Mouse (Mus musculus): ENCODE data around the gene Gbx1. TPM values are rescaled to one million over a fixed set of nuclear protein-coding genes. Genes with fewer than 3 reads are reported as not detected.
"Not testable (repeated sequence)": the region's sequence is repeated elsewhere in the genome, so short reads cannot be mapped to it uniquely, and the experiment has no call there.

Gene Gbx1
- polyA plus RNA-seq (2015; fragmentation: Nextera tagmentation; extraction: Ambion mirVana): 0.07 TPM in 1 of 2 replicates, not detected in the other

DNA sequence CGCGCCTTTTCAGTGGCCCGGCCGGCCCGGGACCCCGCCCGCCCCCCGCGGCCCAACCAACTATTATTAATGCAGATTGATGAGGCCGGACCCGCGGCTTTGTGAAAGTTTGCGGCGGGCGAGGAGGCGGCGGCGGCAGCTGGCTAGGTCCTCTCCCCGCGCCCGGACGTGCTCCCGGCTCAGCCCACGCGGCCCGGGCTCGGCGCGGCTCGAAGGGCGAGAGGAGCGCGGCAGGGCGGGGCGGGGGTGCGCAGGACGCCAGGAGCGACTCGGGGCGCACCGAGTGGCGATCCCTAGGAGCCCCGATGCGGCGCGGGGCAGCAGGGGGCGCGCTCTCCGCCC, at the start of gene Gbx1:
TSS of gene Gbx1 (minus strand) at position 314 of the 342 bp plus-strand sequence.
- no peak for ATAC-seq (ENCODE audit: insufficient number of reproducible peaks, low FRiP score, low TSS enrichment, low read depth)
- Histone ChIP-seq H3K9me3 (replicated peaks) (no peaks in the 10 kb centered on the region), H3K4me3 (replicated peaks) (peak within 1 kb of the TSS; percentile 44), H3K27me3 (peaks cover 82% of the 10 kb centered on the region), H3K4me2 (replicated peaks) (peak within 1 kb of the TSS; percentile 80), H3K9ac (no peak within 1 kb of the TSS), H3K4me1 (peaks cover 22% of the 10 kb centered on the region), H3K36me3 (no peaks in the 10 kb centered on the region), H3K27ac (replicated peaks) (no peak within 1 kb of the TSS)
- WGBS: 0% methylated on average over 37 of the region's 49 CpGs

DNA sequence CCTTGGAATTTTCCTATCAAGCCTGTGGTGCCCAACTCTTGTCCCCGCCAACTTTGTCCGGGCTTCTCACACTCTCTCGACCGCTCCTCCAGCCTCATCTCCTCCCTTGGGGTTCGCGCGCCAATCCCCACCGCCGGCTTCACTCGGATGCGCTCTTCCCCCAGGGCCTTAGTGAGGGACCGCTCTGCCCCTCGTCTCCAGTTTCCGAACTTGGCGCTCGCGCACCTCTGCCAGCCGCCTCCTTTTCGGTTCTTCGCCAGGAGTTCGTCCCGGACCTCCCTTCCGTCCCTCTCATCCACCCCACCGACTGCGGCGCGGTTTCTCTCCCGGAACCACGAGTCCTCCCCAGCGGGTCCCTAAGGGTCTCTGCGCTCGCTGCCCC, 49.8 kb upstream of the Gbx1 start:
- Histone ChIP-seq H3K27me3 (no peaks in the 10 kb centered on the region), H3K9me3 (replicated peaks) (no peaks in the 10 kb centered on the region), H3K4me3 (replicated peaks) (peak overlapping the region; percentile 92), H3K9ac (peak overlapping the region; percentile 73), H3K27ac (replicated peaks) (peak overlapping the region; percentile 90), H3K36me3 (peaks cover 36% of the 10 kb centered on the region), H3K4me2 (replicated peaks) (peak overlapping the region; percentile 76), H3K4me1 (peaks cover 13% of the 10 kb centered on the region)
- peak; percentile 6; the same call in 1 of the 2 replicates for ATAC-seq (ENCODE audit: insufficient number of reproducible peaks, low FRiP score, low TSS enrichment, low read depth)
- WGBS: under 1% methylated on average over 32 of the region's 32 CpGs

DNA sequence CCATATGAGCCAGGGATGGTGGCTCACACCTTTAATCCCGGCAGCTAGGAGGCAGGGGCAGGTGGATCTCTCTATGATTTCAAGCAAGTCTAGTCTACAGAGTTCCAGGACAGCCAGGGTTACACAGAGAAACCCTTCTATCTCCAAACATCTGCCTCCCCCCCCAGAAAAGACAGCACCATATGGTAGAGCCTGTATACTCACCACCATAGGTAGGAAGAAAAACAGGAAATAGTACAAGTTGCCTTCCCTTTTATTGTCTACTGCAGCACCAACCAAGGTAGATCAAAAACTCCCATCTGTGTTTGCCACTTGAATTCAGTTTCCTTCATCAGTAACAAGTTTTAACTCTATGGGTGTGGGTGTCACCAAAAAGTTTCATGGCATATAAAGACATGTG, 48.9 kb upstream of the Gbx1 start:
- H3K9ac ChIP-seq: no peak overlapping the region
- no peak overlapping the region for H3K27ac ChIP-seq (replicated peaks)
- no peaks in the 10 kb centered on the region for H3K27me3 ChIP-seq
- no peaks in the 10 kb centered on the region for H3K9me3 ChIP-seq (replicated peaks)
- H3K4me1 ChIP-seq: peaks cover 13% of the 10 kb centered on the region
- no peak for ATAC-seq (ENCODE audit: insufficient number of reproducible peaks, low FRiP score, low TSS enrichment, low read depth)
- H3K4me3 ChIP-seq (replicated peaks): peak overlapping the region; percentile 92
- peak overlapping the region; percentile 76 for H3K4me2 ChIP-seq (replicated peaks)
- H3K36me3 ChIP-seq: peaks cover 45% of the 10 kb centered on the region
- 85% methylated on average over 1 of the region's 1 CpGs for WGBS

DNA sequence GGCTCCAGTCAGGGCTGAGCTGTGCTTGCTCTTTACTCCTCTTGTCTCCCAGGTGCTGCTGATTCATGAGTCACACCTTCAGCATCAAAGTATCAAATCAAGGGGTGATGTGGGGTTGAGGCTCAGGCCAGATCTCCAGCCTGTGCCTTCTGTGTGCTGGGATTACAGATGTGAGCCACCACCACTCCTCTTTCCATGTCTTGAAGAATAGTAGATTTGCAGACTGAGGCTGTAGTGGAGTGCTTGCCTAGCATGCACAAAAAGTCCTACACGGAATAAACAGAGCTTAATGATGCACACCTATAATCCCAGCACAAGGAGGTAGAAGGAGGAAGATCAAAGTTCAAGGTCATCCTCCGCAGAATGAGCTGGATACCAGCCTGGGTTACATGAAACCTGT, 29.7 kb upstream of the Gbx1 start, which contains the start of gene 4931409K22Rik:
TSS of gene 4931409K22Rik (minus strand) at position 101 of the 400 bp plus-strand sequence.
- H3K27me3 ChIP-seq: no peaks in the 10 kb centered on the region
- no peak within 1 kb of the TSS for H3K27ac ChIP-seq (replicated peaks)
- no peak within 1 kb of the TSS for H3K4me2 ChIP-seq (replicated peaks)
- no peak within 1 kb of the TSS for H3K9ac ChIP-seq
- no peak for ATAC-seq (ENCODE audit: insufficient number of reproducible peaks, low FRiP score, low TSS enrichment, low read depth)
- H3K36me3 ChIP-seq: no peaks in the 10 kb centered on the region
- 68% methylated on average over 2 of the region's 2 CpGs for WGBS
- H3K4me1 ChIP-seq: peaks cover 12% of the 10 kb centered on the region
- H3K9me3 ChIP-seq (replicated peaks): no peaks in the 10 kb centered on the region
- H3K4me3 ChIP-seq (replicated peaks): no peak within 1 kb of the TSS

DNA sequence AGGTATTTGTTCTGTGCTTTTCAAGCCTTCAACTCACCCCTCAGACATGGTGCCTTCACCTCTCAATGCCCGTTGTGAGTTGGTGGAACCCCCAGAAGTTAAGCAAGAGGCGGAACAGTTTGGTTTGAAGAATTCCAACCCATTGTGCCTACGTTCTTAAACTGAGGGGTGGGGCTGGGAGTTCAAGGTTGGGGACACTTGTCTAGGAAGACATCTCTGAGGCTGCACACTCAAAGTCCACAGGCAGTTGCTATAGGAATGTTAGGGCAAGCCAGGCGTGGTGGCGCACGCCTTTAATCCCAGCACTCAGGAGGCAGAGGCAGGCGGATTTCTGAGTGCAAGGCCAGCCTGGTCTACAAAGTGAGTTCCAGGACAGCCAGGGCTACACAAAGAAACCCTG, 28.3 kb upstream of the Gbx1 start:
- H3K27me3 ChIP-seq; H3K4me3 ChIP-seq (replicated peaks); H3K9ac ChIP-seq; H3K36me3 ChIP-seq; ATAC-seq (ENCODE audit: insufficient number of reproducible peaks, low FRiP score, low TSS enrichment, low read depth); H3K9me3 ChIP-seq (replicated peaks); H3K27ac ChIP-seq (replicated peaks); H3K4me2 ChIP-seq (replicated peaks): not testable (repeated sequence)
- H3K4me1 ChIP-seq: peaks cover 26% of the 10 kb centered on the region
- 91% methylated on average over 7 of the region's 7 CpGs for WGBS

DNA sequence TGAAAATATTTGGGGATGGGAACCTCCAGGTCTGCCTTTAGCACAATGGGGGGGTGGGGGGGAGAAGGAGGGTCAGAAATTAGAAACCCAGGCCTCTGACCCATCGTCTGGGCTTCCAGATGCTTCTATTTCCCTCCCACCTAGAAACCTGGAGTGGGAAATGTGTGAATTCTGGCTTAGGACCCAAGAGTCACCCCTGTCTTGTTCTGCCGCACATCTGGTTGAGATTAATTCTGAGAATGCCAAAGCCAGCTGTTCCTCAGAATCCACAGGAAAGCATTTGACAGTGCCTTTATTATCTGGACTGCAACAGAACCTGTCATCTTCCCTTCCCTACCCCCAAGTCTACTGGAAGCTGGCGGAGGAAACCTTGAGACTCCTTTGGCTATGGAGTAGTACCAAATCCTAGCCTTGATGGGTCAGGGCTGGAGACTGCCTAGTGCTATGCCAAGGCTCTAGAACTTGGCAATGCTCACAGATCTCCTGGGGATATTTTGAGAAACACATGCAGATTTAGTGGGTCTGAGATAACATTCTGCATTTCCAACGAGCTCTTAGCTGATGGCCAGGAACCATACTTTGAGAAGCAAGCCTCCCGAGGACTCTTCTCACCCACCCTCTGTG, 26.7 kb upstream of the Gbx1 start:
- peaks cover 26% of the 10 kb centered on the region for H3K4me1 ChIP-seq
- no peak overlapping the region for H3K4me2 ChIP-seq (replicated peaks)
- no peak overlapping the region for H3K9ac ChIP-seq
- no peaks in the 10 kb centered on the region for H3K9me3 ChIP-seq (replicated peaks)
- no peak overlapping the region for H3K27ac ChIP-seq (replicated peaks)
- no peaks in the 10 kb centered on the region for H3K36me3 ChIP-seq
- H3K27me3 ChIP-seq: 0 out of 2 replicates have a peak, but pooled peaks cover 6% of the 10 kb centered on the region
- WGBS: 40% methylated on average over 5 of the region's 5 CpGs
- H3K4me3 ChIP-seq (replicated peaks): no peak overlapping the region
- no peak for ATAC-seq (ENCODE audit: insufficient number of reproducible peaks, low FRiP score, low TSS enrichment, low read depth)

DNA sequence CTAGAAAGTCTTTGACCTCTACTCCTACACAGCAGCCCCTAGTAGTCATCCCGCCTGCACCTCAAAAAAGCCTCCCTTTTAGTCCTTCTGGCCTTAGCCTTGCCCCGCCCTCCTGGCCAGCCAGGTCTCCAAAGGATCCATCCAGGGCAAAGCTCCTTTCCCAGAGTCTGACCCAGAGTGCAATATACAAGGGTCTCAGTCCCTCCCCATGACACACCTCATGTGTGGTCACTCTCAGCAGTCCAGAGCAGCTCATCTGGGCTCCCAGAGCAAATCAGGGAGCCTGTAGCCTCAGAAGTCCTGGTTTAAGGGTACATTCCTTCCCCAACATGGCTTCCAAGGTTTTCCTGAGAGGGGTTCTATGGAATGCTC, 24.3 kb upstream of the Gbx1 start:
- H3K27ac ChIP-seq (replicated peaks): no peak overlapping the region
- H3K9ac ChIP-seq: 0 out of 2 replicates have a peak overlapping the region, but pooled peaks have one; percentile 9

DNA sequence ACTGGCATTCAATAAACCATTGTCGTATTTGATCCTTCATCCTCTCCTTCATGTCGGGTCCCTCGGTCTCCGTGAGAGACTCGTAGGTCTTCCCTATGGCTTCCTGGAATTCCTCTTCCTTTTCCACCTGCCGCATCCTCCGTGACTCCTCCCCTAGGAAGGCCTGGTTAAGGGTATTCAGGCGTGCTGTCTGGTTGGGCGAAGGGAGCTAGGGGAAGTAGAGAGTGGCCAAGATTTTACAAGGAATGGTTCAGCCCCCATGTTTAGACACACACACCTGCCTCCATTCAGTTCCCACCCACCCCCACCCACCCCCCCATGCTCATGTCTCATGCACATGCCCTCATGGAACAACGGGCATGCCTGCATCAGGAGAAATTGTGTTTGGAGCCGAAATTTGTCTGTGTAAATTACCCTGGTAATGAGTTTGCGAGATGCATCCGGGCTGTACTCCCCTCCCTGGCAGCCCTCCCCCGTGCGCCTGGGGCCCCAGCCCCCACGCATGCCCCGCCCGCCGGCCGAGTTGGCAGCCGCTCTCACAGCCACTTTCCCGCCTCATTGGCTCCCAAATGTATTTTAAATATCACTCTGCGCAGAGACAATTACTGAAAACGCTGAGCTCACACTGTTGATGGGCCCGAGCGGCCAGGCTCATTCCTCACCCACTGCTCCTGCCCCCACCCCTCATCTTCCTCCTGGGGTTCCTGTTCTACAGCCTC, 23.8 kb upstream of the Gbx1 start:
- H3K9ac ChIP-seq: 0 out of 2 replicates have a peak overlapping the region, but pooled peaks have one; percentile 9
- ATAC-seq (ENCODE audit: insufficient number of reproducible peaks, low FRiP score, low TSS enrichment, low read depth): peak; percentile 44; the same call in 1 of the 2 replicates
- no peaks in the 10 kb centered on the region for H3K9me3 ChIP-seq (replicated peaks)
- H3K36me3 ChIP-seq: no peaks in the 10 kb centered on the region
- H3K4me1 ChIP-seq: peaks cover 26% of the 10 kb centered on the region
- no peak overlapping the region for H3K4me3 ChIP-seq (replicated peaks)
- H3K27ac ChIP-seq (replicated peaks): no peak overlapping the region
- H3K27me3 ChIP-seq: 0 out of 2 replicates have a peak, but pooled peaks cover 6% of the 10 kb centered on the region
- peak overlapping the region; percentile 41 for H3K4me2 ChIP-seq (replicated peaks)
- 24% methylated on average over 26 of the region's 26 CpGs for WGBS

More for the DNA sequence above, 24.3 kb upstream of the Gbx1 start:
- H3K9me3 ChIP-seq (replicated peaks): no peaks in the 10 kb centered on the region
- no peak for ATAC-seq (ENCODE audit: insufficient number of reproducible peaks, low FRiP score, low TSS enrichment, low read depth)
- WGBS: 65% methylated on average over 2 of the region's 2 CpGs
- H3K4me1 ChIP-seq: peaks cover 26% of the 10 kb centered on the region
- H3K27me3 ChIP-seq: 0 out of 2 replicates have a peak, but pooled peaks cover 6% of the 10 kb centered on the region
- H3K4me3 ChIP-seq (replicated peaks): no peak overlapping the region
- no peaks in the 10 kb centered on the region for H3K36me3 ChIP-seq
- H3K4me2 ChIP-seq (replicated peaks): peak overlapping the region; percentile 41

DNA sequence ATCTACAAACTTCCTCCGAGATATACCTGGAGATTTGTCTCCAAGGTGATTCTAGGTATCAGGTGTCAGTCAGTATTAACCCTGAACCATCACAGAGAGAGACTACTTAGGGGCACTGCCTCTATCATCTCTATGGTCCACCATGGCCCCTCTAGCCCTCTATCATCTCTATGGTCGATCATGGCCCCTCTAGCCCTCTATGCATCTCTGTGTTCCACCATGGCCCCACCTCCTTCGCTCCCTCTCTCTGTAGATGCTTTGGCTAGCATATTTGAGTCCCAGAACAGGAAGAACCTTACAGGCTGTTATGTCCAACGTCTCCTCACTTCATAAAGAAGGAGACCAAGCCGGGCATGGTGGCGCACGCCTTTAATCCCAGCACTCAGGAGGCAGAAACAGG, 15.6 kb upstream of the Gbx1 start:
- H3K4me1 ChIP-seq: peaks cover 27% of the 10 kb centered on the region
- no peak overlapping the region for H3K4me2 ChIP-seq (replicated peaks)
- H3K9ac ChIP-seq: no peak overlapping the region
- H3K9me3 ChIP-seq (replicated peaks): no peaks in the 10 kb centered on the region
- no peak for ATAC-seq (ENCODE audit: insufficient number of reproducible peaks, low FRiP score, low TSS enrichment, low read depth)
- H3K36me3 ChIP-seq: no peaks in the 10 kb centered on the region
- H3K27me3 ChIP-seq: no peaks in the 10 kb centered on the region
- 81% methylated on average over 7 of the region's 7 CpGs for WGBS
- no peak overlapping the region for H3K27ac ChIP-seq (replicated peaks)
- no peak overlapping the region for H3K4me3 ChIP-seq (replicated peaks)

DNA sequence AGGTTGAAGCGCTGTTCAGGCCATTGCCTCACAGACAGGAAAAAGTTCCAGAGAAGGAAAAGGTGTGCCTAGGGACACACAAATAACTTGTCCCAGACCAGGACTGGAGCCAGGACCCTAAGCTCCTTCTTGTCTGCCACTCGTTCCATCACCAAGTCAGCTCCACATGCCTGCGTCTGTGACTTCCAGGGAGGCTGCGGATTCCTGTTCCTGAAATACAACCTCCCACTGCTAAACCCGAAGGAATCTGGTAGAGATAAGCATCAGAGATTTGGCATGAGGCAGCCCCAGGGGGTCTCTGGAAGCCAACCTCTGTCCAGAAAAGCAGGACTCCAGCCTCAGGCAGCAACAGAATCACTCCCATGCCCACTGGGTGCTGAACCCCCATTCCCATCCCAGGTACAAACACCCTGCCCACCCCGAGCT, 14.2 kb upstream of the Gbx1 start:
- peaks cover 31% of the 10 kb centered on the region for H3K4me1 ChIP-seq
- ATAC-seq (ENCODE audit: insufficient number of reproducible peaks, low FRiP score, low TSS enrichment, low read depth): no peak; the same call in 1 of the 2 replicates
- H3K4me2 ChIP-seq (replicated peaks): peak overlapping the region; percentile 30
- WGBS: 11% methylated on average over 6 of the region's 6 CpGs
- no peak overlapping the region for H3K9ac ChIP-seq
- H3K4me3 ChIP-seq (replicated peaks): no peak overlapping the region
- H3K27me3 ChIP-seq: no peaks in the 10 kb centered on the region
- no peaks in the 10 kb centered on the region for H3K36me3 ChIP-seq
- H3K9me3 ChIP-seq (replicated peaks): no peaks in the 10 kb centered on the region
- no peak overlapping the region for H3K27ac ChIP-seq (replicated peaks)

DNA sequence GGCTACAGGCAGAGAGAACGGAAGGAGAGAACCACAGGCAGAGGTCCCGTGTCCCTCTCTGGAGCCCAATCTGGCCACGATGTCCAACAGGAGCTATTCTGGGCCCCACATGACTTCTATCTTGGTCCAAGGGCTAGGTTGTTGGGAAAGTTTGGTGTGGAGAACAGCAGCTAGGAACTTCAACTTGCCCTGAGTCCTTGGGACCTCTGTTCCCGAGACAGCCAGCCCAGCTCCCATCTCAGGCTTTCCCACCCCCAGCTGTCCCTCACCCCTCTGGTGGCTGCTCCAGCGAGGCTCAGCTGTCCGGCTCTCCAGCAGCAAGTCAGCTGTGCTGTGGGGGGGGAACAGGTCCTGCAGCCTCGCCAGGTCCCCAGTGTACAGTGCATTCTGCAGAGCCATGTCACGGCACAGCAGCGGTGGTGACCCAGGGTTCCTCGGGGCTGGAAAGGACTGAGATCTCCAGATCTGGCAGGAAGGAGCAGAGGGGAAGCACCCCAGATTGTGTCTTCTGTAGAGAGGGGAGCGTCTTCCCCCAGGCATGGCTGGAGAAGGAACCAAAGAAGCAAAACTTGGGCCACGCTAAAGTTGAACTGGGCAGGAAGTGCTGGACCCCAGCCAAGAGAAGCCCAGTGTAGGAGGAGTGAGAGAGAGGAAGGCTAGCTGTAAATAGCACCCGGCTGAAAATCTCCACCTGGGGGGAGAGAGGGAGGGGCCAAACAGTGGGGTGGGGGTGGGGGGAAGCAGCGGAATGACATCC, 13.6 kb upstream of the Gbx1 start, which contains the start of gene Asb10:
TSS of gene Asb10 (minus strand) at position 592 of the 757 bp plus-strand sequence.
- no peaks in the 10 kb centered on the region for H3K27me3 ChIP-seq
- H3K27ac ChIP-seq (replicated peaks): no peak within 1 kb of the TSS
- H3K4me2 ChIP-seq (replicated peaks): peak within 1 kb of the TSS; percentile 30
- no peaks in the 10 kb centered on the region for H3K36me3 ChIP-seq
- 29% methylated on average over 14 of the region's 14 CpGs for WGBS
- H3K4me1 ChIP-seq: peaks cover 31% of the 10 kb centered on the region
- no peak within 1 kb of the TSS for H3K9ac ChIP-seq
- no peak within 1 kb of the TSS for H3K4me3 ChIP-seq (replicated peaks)
- H3K9me3 ChIP-seq (replicated peaks): no peaks in the 10 kb centered on the region
- peak; percentile 37; the same call in 1 of the 2 replicates for ATAC-seq (ENCODE audit: insufficient number of reproducible peaks, low FRiP score, low TSS enrichment, low read depth)
